In genomic region chr7:105576166-105576748, GRCm38 (mm10) we compare ENCODE assay signal across 31 mouse cellular contexts. TPM values are rescaled to one million over a fixed set of nuclear protein-coding genes. Genes with fewer than 3 reads are reported as not detected.
DNase-seq lines count a peak whose midpoint lies in the region; ATAC-seq and TF ChIP-seq lines count a peak whose summit lies in the region.
"Had no signal": no experiment of that assay in that cellular context is flagged by ENCODE, and none has a peak within 500 bp of the region (broad histone marks: within the 10 kb centered on the region; RNA-seq: fewer than 3 reads in every experiment).

No protein-coding gene starts in this region.

- no peaks in the 10 kb centered on the region for H3K9me3 ChIP-seq in lung, postnatal 0 days (ENCODE audit: low read length)
- H3K9me3 ChIP-seq: embryonic facial prominence, embryonic 15.5 days; forebrain, embryonic 12.5 days; G1E; hindbrain, embryonic 10.5 days; hindbrain, embryonic 15.5 days; limb, embryonic 10.5 days; limb, embryonic 15.5 days; liver, embryonic 13.5 days; midbrain, embryonic 12.5 days; neural tube, embryonic 13.5 days had no signal

- WGBS in lung, postnatal 0 days: 31% methylated on average over 3 of the region's 3 CpGs
- 22% methylated on average over 3 of the region's 3 CpGs for WGBS in lung, adult 2 months

- H3K4me2 ChIP-seq in lung, postnatal 0 days (replicated peaks; ENCODE audit: low read depth, low read length): 0 out of 2 replicates have a peak overlapping the region, but pooled peaks have one; percentile 8
- H3K4me2 ChIP-seq: embryonic facial prominence, embryonic 15.5 days; forebrain, embryonic 12.5 days; hindbrain, embryonic 15.5 days; limb, embryonic 15.5 days; liver, embryonic 13.5 days; lung, embryonic 14.5 days; midbrain, embryonic 12.5 days; neural tube, embryonic 13.5 days had no signal

- 0 out of 2 replicates have a peak, but pooled peaks cover 5% of the 10 kb centered on the region for H3K4me1 ChIP-seq in lung, postnatal 0 days (ENCODE audit: insufficient read depth, low read depth, low read length)
- H3K4me1 ChIP-seq in lung, adult 2 months (ENCODE audit: control insufficient read depth, insufficient read depth, low read length): peaks cover 13% of the 10 kb centered on the region
- H3K4me1 ChIP-seq in cortical plate, adult 2 months (ENCODE audit: control insufficient read depth, insufficient read depth, low read length): peaks cover 36% of the 10 kb centered on the region

- peak; percentile 34 to 35 for DNase-seq in cerebellum, adult 18-20 months
- DNase-seq in cerebellum, adult 9-11 months: no peak
- DNase-seq in frontal cortex, postnatal 10 days (ENCODE audit: low spot score in 2 of 2): no peak
- peak; percentile 83 for DNase-seq in lung, postnatal 0 days (ENCODE audit: low spot score)
- no peak for DNase-seq in lung, adult 2 months
- DNase-seq: adrenal gland, postnatal 10 days; forebrain, postnatal 0 days; gastrocnemius, postnatal 14 days; heart, postnatal 14 days; kidney, adult 11 months; kidney, postnatal 14 days; liver, embryonic 13.5 days; lung, embryonic 14.5 days; thymus, postnatal 14 days had no signal

- no peaks in the 10 kb centered on the region for H3K27me3 ChIP-seq in lung, postnatal 0 days (replicated peaks; ENCODE audit: insufficient read depth, low read length)
- H3K27me3 ChIP-seq: embryonic facial prominence, embryonic 15.5 days; forebrain, embryonic 12.5 days; hindbrain, embryonic 15.5 days; limb, embryonic 15.5 days; midbrain, embryonic 12.5 days; neural tube, embryonic 13.5 days had no signal

- no peak for TF ChIP-seq POLR2A in lung, adult 2 months (IDR thresholded peaks at IDR 0.05; ENCODE audit: borderline replicate concordance, extremely low read depth, low read depth, low read length)
- TF ChIP-seq POLR2A in cortical plate, adult 2 months (IDR thresholded peaks at IDR 0.05; ENCODE audit: extremely low read depth, insufficient read depth, low read length): no peak

- peak overlapping the region; percentile 54 for H3K27ac ChIP-seq in lung, postnatal 0 days (ENCODE audit: low read length)
- H3K27ac ChIP-seq in cortical plate, adult 2 months (ENCODE audit: insufficient read depth, low read length): peak overlapping the region; percentile 32
- H3K27ac ChIP-seq: embryonic facial prominence, embryonic 15.5 days; forebrain, embryonic 12.5 days; hindbrain, embryonic 10.5 days; hindbrain, embryonic 15.5 days; limb, embryonic 10.5 days; limb, embryonic 15.5 days; liver, embryonic 13.5 days; midbrain, embryonic 12.5 days; neural tube, embryonic 13.5 days had no signal

- peak; percentile 21; the same call in 1 of the 2 replicates for ATAC-seq in frontal cortex, adult (ENCODE audit: low TSS enrichment)
- ATAC-seq in lung, postnatal 0 days: peak; percentile 82
- no peak for ATAC-seq in megakaryocyte-erythroid progenitor cell, adult 5-6 weeks (replicated peaks; ENCODE audit: low FRiP score, low TSS enrichment, poor library complexity, severe bottlenecking)
- ATAC-seq: forebrain, postnatal 0 days; inflammation-experienced regulatory T-cells, adult 6 months had no signal

- no peaks in the 10 kb centered on the region for H3K36me3 ChIP-seq in lung, postnatal 0 days (ENCODE audit: insufficient read depth, low read length)
- H3K36me3 ChIP-seq: G1E; liver, embryonic 13.5 days had no signal

- peak; percentile 88 for TF ChIP-seq EP300 in lung, postnatal 0 days (IDR thresholded peaks at IDR 0.05)

- no peak for TF ChIP-seq CTCF in lung, postnatal 0 days (IDR thresholded peaks at IDR 0.05)
- TF ChIP-seq CTCF in lung, adult 2 months (IDR thresholded peaks at IDR 0.05; ENCODE audit: insufficient read depth, low read length): no peak
- no peak for TF ChIP-seq CTCF in cortical plate, adult 2 months (IDR thresholded peaks at IDR 0.05; ENCODE audit: extremely low read depth, insufficient read depth, low read length)

- no peak overlapping the region for H3K9ac ChIP-seq in lung, postnatal 0 days (replicated peaks; ENCODE audit: low read depth)
- H3K9ac ChIP-seq: embryonic facial prominence, embryonic 15.5 days; forebrain, embryonic 12.5 days; forebrain, postnatal 0 days; hindbrain, embryonic 15.5 days; limb, embryonic 15.5 days; liver, embryonic 13.5 days; lung, embryonic 14.5 days; midbrain, embryonic 12.5 days; neural tube, embryonic 13.5 days had no signal

- no peak overlapping the region for H3K4me3 ChIP-seq in lung, postnatal 0 days (ENCODE audit: low read depth, low read length)
- no peak overlapping the region for H3K4me3 ChIP-seq in lung, adult 2 months (replicated peaks; ENCODE audit: extremely low read depth, low read depth, low read length)
- peak overlapping the region; percentile 11; the same call in 1 of the 2 replicates for H3K4me3 ChIP-seq in cortical plate, adult 2 months (ENCODE audit: insufficient read depth, low read length)
- H3K4me3 ChIP-seq: embryonic facial prominence, embryonic 15.5 days; forebrain, embryonic 12.5 days; hindbrain, embryonic 10.5 days; hindbrain, embryonic 15.5 days; limb, embryonic 10.5 days; limb, embryonic 15.5 days; liver, embryonic 13.5 days; midbrain, embryonic 12.5 days; neural tube, embryonic 13.5 days had no signal

RNA-seq across cellular contexts. Expression of gene Apbb1, which starts 5.2 kb away (rescaled TPM):
- polyA plus RNA-seq in lung, postnatal 0 days (2015; fragmentation: Nextera tagmentation; extraction: Ambion mirVana): 71.2 and 77.6 TPM in 2 replicates
- polyA plus RNA-seq in lung, adult 2 months (2012; rRNA removed): 185 and 193 TPM in 2 replicates
- 564 and 565 TPM in 2 replicates for polyA plus RNA-seq in cortical plate, adult 2 months (2012; rRNA removed)
- not detected in 2 replicates for total RNA-seq in megakaryocyte-erythroid progenitor cell, adult 5-6 weeks (2014; fragmentation: Nextera tagmentation)
- 0.56 TPM in 1 of 2 replicates, not detected in the other for total RNA-seq in megakaryocyte-erythroid progenitor cell, adult 5-6 weeks (2017)

RNA-seq across cellular contexts. Expression of gene Smpd1, which starts 22.1 kb away (rescaled TPM):
- 57.1 and 57.5 TPM in 2 replicates for polyA plus RNA-seq in lung, postnatal 0 days (2015; fragmentation: Nextera tagmentation; extraction: Ambion mirVana)
- 80.7 and 90.0 TPM in 2 replicates for polyA plus RNA-seq in lung, adult 2 months (2012; rRNA removed)
- polyA plus RNA-seq in cortical plate, adult 2 months (2012; rRNA removed): 93.2 and 93.3 TPM in 2 replicates
- 17.5 and 17.6 TPM in 2 replicates for total RNA-seq in megakaryocyte-erythroid progenitor cell, adult 5-6 weeks (2014; fragmentation: Nextera tagmentation)
- 17.1 and 20.1 TPM in 2 replicates for total RNA-seq in megakaryocyte-erythroid progenitor cell, adult 5-6 weeks (2017)

RNA-seq across cellular contexts. Expression of gene Hpx, which starts 23.7 kb away (rescaled TPM):
- 1.7 and 2.0 TPM in 2 replicates for polyA plus RNA-seq in lung, postnatal 0 days (2015; fragmentation: Nextera tagmentation; extraction: Ambion mirVana)
- polyA plus RNA-seq in lung, adult 2 months (2012; rRNA removed): 2.6 and 3.8 TPM in 2 replicates
- polyA plus RNA-seq in cortical plate, adult 2 months (2012; rRNA removed): 0.93 and 0.94 TPM in 2 replicates
- not detected in 2 replicates for total RNA-seq in megakaryocyte-erythroid progenitor cell, adult 5-6 weeks (2014; fragmentation: Nextera tagmentation)
- total RNA-seq in megakaryocyte-erythroid progenitor cell, adult 5-6 weeks (2017): not detected in 2 replicates
- total RNA-seq: forebrain, postnatal 0 days; G1E; gastrocnemius, postnatal 14 days; granulocyte monocyte progenitor cell, adult 5-6 weeks; layer of hippocampus, postnatal 25 days; midbrain, postnatal 0 days had no signal
- polyA plus RNA-seq: G1E; heart, embryonic 14.5 days; inflammation-experienced regulatory T-cells, adult 6 months; limb, embryonic 10.5 days had no signal

RNA-seq across cellular contexts. Expression of gene Trim3, which starts 57.1 kb away (rescaled TPM):
- polyA plus RNA-seq in lung, postnatal 0 days (2015; fragmentation: Nextera tagmentation; extraction: Ambion mirVana): 101 and 116 TPM in 2 replicates
- 163 TPM in 2 replicates for polyA plus RNA-seq in lung, adult 2 months (2012; rRNA removed)
- 152 and 176 TPM in 2 replicates for polyA plus RNA-seq in cortical plate, adult 2 months (2012; rRNA removed)
- 12.0 and 13.4 TPM in 2 replicates for total RNA-seq in megakaryocyte-erythroid progenitor cell, adult 5-6 weeks (2014; fragmentation: Nextera tagmentation)
- total RNA-seq in megakaryocyte-erythroid progenitor cell, adult 5-6 weeks (2017): 0.84 and 3.5 TPM in 2 replicates

Comparison
In these comparisons a context has a peak if more than half of its experiments do, and no peak if none do; other contexts are left out.
1. DNase-seq: peak in cerebellum, adult 18-20 months (2 of 2) and lung, postnatal 0 days (single experiment); none in cerebellum, adult 9-11 months (single experiment), frontal cortex, postnatal 10 days (0 of 2) and lung, adult 2 months (single experiment).